Mouse (Mus musculus): Measurements from ENCODE around the gene Mcur1. TPM values are rescaled to one million over a fixed set of nuclear protein-coding genes. Genes with fewer than 3 reads are reported as not detected.

Mcur1 gene
- polyA plus RNA-seq, 1 experiment from 2014 or later: 14.9 TPM

- 0 out of 2 replicates have a peak, but pooled peaks cover 3% of the 10 kb centered on the region for H3K27me3 ChIP-seq (ENCODE audit: control insufficient read depth, insufficient read depth, low read length)
- H3K9me3 ChIP-seq (replicated peaks; ENCODE audit: control insufficient read depth, low read length): no peaks in the 10 kb centered on the region
- peak overlapping the region; percentile 70; the same call in 1 of the 2 replicates for H3K27ac ChIP-seq (replicated peaks; ENCODE audit: low read depth, low read length)
- WGBS: 8% methylated on average over 18 of the region's 18 CpGs
- H3K36me3 ChIP-seq (replicated peaks; ENCODE audit: control insufficient read depth, insufficient read depth, low read depth, low read length): no peaks in the 10 kb centered on the region
- H3K4me2 ChIP-seq (ENCODE audit: low read depth, low read length): peak overlapping the region; percentile 68
- peak overlapping the region; percentile 45 for H3K4me3 ChIP-seq (ENCODE audit: low read depth, low read length)
- peak overlapping the region; percentile 82 for H3K9ac ChIP-seq (replicated peaks; ENCODE audit: low read length)
- DNase-seq (ENCODE audit: low spot score) (peak; percentile 41), ATAC-seq (replicated peaks; ENCODE audit: insufficient number of reproducible peaks, low FRiP score, low TSS enrichment, low read depth) (no peak)
- no peaks in the 10 kb centered on the region for H3K4me1 ChIP-seq (ENCODE audit: control insufficient read depth, insufficient read depth, low read length)
These were observed 744 bp upstream of the Mcur1 start for GRCm38 (mm10) chr13:43560458-43561411.

GRCm38 (mm10) chr13:43558959-43559358 is 1.0 kb downstream of the Mcur1 start:
- DNase-seq (ENCODE audit: low spot score) (no peak), ATAC-seq (replicated peaks; ENCODE audit: insufficient number of reproducible peaks, low FRiP score, low TSS enrichment, low read depth) (no peak)
- no peak overlapping the region for H3K27ac ChIP-seq (replicated peaks; ENCODE audit: low read depth, low read length)
- no peak overlapping the region for H3K9ac ChIP-seq (replicated peaks; ENCODE audit: low read length)
- H3K27me3 ChIP-seq (ENCODE audit: control insufficient read depth, insufficient read depth, low read length): 0 out of 2 replicates have a peak, but pooled peaks cover 3% of the 10 kb centered on the region
- WGBS: 35% methylated on average over 6 of the region's 6 CpGs
- H3K4me1 ChIP-seq (ENCODE audit: control insufficient read depth, insufficient read depth, low read length): no peaks in the 10 kb centered on the region
- H3K9me3 ChIP-seq (replicated peaks; ENCODE audit: control insufficient read depth, low read length): no peaks in the 10 kb centered on the region
- peak overlapping the region; percentile 68 for H3K4me2 ChIP-seq (ENCODE audit: low read depth, low read length)
- H3K4me3 ChIP-seq (ENCODE audit: low read depth, low read length): peak overlapping the region; percentile 45
- no peaks in the 10 kb centered on the region for H3K36me3 ChIP-seq (replicated peaks; ENCODE audit: control insufficient read depth, insufficient read depth, low read depth, low read length)

DNA sequence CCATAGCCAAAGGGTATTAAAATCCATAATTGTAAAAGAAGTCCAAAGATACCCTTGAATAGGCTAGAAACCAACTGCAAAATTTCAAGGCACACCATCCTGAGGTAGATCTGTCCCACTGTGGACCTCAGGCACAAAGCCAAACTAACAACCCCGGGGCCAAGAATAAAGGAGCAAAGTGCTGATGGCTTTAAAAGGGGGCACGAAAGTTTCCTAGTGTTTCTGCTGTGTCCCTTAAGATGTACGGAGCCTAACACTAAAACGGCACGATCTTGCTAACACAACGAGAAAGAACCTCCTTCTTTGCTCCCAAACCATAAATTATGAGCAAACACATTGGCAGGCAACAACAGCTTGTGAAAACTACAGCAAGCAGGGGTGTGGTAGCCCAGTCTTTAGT is 1.6 kb downstream of the Mcur1 start:
- no peaks in the 10 kb centered on the region for H3K4me1 ChIP-seq (ENCODE audit: control insufficient read depth, insufficient read depth, low read length)
- 0 out of 2 replicates have a peak, but pooled peaks cover 3% of the 10 kb centered on the region for H3K27me3 ChIP-seq (ENCODE audit: control insufficient read depth, insufficient read depth, low read length)
- ATAC-seq (replicated peaks; ENCODE audit: insufficient number of reproducible peaks, low FRiP score, low TSS enrichment, low read depth): no peak
- no peaks in the 10 kb centered on the region for H3K36me3 ChIP-seq (replicated peaks; ENCODE audit: control insufficient read depth, insufficient read depth, low read depth, low read length)
- WGBS: 83% methylated on average over 6 of the region's 6 CpGs
- no peak overlapping the region; the same call in 1 of the 2 replicates for H3K4me2 ChIP-seq (ENCODE audit: low read depth, low read length)
- no peak overlapping the region for H3K9ac ChIP-seq (replicated peaks; ENCODE audit: low read length)
- DNase-seq (ENCODE audit: low spot score): no peak
- no peak overlapping the region for H3K27ac ChIP-seq (replicated peaks; ENCODE audit: low read depth, low read length)
- no peak overlapping the region for H3K4me3 ChIP-seq (ENCODE audit: low read depth, low read length)
- H3K9me3 ChIP-seq (replicated peaks; ENCODE audit: control insufficient read depth, low read length): no peaks in the 10 kb centered on the region

DNA sequence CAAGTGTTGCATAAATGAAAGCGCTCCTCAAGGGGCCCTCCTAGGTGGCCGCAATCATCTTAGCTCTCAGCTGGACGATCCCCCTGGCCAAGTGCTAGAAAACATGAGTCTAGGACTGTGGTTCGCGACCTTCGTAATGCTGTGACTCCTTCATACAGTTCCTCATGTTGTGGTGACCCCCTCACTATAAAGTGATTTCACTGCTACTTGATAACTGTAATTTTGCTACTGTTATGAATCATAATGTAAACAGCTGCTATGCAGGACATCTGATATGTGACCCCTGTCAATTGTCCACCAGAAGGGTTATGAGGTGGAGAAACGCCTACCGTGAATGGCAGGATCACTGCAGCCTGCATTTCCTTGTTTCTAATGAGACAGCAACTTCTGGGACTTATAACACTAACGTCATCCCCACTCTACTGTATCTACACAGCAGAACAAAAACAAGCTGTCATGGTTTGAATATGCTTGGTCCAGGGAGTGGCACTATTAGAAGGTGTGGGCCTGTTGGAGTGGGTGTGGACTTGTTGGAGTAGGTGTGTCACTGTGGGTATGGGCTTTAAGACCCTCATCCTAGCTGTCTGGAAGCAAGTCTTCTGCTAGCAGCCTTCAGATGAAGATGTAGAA is 3.0 kb downstream of the Mcur1 start:
- Histone ChIP-seq H3K27me3 (ENCODE audit: control insufficient read depth, insufficient read depth, low read length) (0 out of 2 replicates have a peak, but pooled peaks cover 3% of the 10 kb centered on the region), H3K4me1 (ENCODE audit: control insufficient read depth, insufficient read depth, low read length) (no peaks in the 10 kb centered on the region), H3K9me3 (replicated peaks; ENCODE audit: control insufficient read depth, low read length) (no peaks in the 10 kb centered on the region), H3K4me2 (ENCODE audit: low read depth, low read length) (no peak overlapping the region), H3K9ac (replicated peaks; ENCODE audit: low read length) (no peak overlapping the region), H3K27ac (replicated peaks; ENCODE audit: low read depth, low read length) (no peak overlapping the region), H3K4me3 (ENCODE audit: low read depth, low read length) (no peak overlapping the region), H3K36me3 (replicated peaks; ENCODE audit: control insufficient read depth, insufficient read depth, low read depth, low read length) (no peaks in the 10 kb centered on the region)
- 89% methylated on average over 9 of the region's 9 CpGs for WGBS
- ATAC-seq (replicated peaks; ENCODE audit: insufficient number of reproducible peaks, low FRiP score, low TSS enrichment, low read depth): no peak
- DNase-seq (ENCODE audit: low spot score): no peak

DNA sequence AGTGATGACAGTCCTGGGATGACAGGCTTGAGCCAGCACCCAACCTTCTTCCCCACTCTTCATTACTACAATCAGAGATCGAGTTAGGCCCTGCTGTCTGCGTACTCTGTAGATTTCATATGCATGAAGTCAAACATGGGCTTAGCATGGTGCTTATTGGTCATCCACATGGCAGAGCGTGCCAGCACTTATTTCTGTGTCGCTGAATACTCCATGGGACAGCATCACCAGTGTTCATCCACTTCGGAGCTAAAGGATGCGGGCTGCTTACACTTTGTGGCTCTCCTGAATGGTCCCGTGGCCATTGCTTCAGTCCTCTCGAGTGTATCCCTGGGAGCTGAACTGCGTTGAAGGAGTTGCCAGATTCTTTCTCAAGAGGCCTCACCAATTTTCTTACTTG is 4.7 kb downstream of the Mcur1 start:
- H3K9ac ChIP-seq (replicated peaks; ENCODE audit: low read length): no peak overlapping the region
- H3K4me3 ChIP-seq (ENCODE audit: low read depth, low read length): no peak overlapping the region
- DNase-seq (ENCODE audit: low spot score): no peak
- H3K4me1 ChIP-seq (ENCODE audit: control insufficient read depth, insufficient read depth, low read length): no peaks in the 10 kb centered on the region
- no peaks in the 10 kb centered on the region for H3K9me3 ChIP-seq (replicated peaks; ENCODE audit: control insufficient read depth, low read length)
- H3K36me3 ChIP-seq (replicated peaks; ENCODE audit: control insufficient read depth, insufficient read depth, low read depth, low read length): no peaks in the 10 kb centered on the region
- H3K27ac ChIP-seq (replicated peaks; ENCODE audit: low read depth, low read length): no peak overlapping the region
- H3K27me3 ChIP-seq (ENCODE audit: control insufficient read depth, insufficient read depth, low read length): 0 out of 2 replicates have a peak, but pooled peaks cover 3% of the 10 kb centered on the region
- ATAC-seq (replicated peaks; ENCODE audit: insufficient number of reproducible peaks, low FRiP score, low TSS enrichment, low read depth): no peak
- H3K4me2 ChIP-seq (ENCODE audit: low read depth, low read length): no peak overlapping the region
- WGBS: 89% methylated on average over 9 of the region's 9 CpGs

DNA sequence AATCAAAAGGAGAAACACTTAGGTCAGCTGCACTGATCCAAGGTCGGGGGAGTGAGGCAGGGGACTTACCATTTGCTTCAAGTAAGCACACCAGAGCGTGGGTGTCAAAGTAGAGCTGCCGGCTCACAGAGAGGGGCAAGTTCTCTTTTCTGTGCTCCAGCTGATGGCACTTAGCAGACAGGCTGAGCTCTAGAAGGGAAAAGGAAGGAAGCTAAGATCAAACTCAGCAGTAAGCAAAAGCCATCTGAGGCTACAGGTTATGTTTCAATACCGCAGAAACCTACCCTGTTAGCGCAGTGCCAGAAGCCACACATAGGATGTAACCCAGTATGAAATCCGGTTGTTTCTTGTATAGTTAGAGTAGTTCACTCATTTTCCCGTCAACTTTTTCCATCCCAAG is 5.2 kb downstream of the Mcur1 start:
- DNase-seq (ENCODE audit: low spot score) (no peak), ATAC-seq (replicated peaks; ENCODE audit: insufficient number of reproducible peaks, low FRiP score, low TSS enrichment, low read depth) (no peak)
- H3K4me1 ChIP-seq (ENCODE audit: control insufficient read depth, insufficient read depth, low read length): no peaks in the 10 kb centered on the region
- no peaks in the 10 kb centered on the region for H3K36me3 ChIP-seq (replicated peaks; ENCODE audit: control insufficient read depth, insufficient read depth, low read depth, low read length)
- H3K9ac ChIP-seq (replicated peaks; ENCODE audit: low read length): no peak overlapping the region
- 88% methylated on average over 7 of the region's 7 CpGs for WGBS
- H3K27me3 ChIP-seq (ENCODE audit: control insufficient read depth, insufficient read depth, low read length): 0 out of 2 replicates have a peak, but pooled peaks cover 3% of the 10 kb centered on the region
- H3K4me2 ChIP-seq (ENCODE audit: low read depth, low read length): no peak overlapping the region
- H3K9me3 ChIP-seq (replicated peaks; ENCODE audit: control insufficient read depth, low read length): no peaks in the 10 kb centered on the region
- H3K4me3 ChIP-seq (ENCODE audit: low read depth, low read length): no peak overlapping the region
- no peak overlapping the region for H3K27ac ChIP-seq (replicated peaks; ENCODE audit: low read depth, low read length)

DNA sequence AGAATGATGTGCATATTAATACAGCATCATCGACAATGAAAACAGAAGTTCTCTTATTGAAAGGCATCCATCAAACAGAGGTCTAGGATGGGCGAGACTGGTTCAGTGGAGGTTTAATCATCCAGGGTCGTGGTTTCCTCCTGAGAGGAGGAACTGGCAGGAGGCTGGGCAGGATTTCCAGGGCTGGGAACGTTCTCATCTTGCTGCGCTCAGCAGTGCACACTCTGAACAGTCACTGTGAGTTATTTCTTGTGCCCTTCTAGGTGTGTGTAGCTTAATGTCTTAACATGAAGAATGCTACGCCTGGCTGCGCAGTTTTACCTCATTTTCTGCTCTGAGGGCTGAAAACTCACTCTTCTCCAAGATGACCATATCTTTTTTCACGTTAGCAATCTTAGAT is 9.3 kb downstream of the Mcur1 start:
- Histone ChIP-seq H3K36me3 (replicated peaks; ENCODE audit: control insufficient read depth, insufficient read depth, low read depth, low read length) (no peaks in the 10 kb centered on the region), H3K27ac (replicated peaks; ENCODE audit: low read depth, low read length) (no peak overlapping the region)
- WGBS: 92% methylated on average over 8 of the region's 8 CpGs

DNA sequence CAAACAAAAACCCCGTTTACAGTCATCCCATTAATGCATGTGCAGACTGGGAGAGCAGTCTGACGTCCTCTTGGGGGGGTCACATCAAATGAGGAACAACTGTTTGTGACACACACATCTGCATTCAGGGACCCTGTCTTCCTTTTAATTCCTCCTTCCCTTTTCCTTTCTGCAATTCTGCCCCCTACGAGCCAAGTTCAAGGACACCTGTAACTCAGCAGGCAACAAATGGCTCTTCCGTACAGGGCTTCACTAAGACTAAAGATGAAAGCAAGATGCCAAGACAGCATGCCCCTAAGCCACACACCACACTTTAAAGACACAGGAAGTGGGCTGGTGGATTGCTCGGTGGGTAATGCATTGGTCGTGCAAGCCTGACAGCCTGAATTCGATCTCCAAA is 10.1 kb downstream of the Mcur1 start:
- WGBS: 86% methylated on average over 7 of the region's 7 CpGs
- Histone ChIP-seq H3K36me3 (replicated peaks; ENCODE audit: control insufficient read depth, insufficient read depth, low read depth, low read length) (no peaks in the 10 kb centered on the region), H3K4me3 (ENCODE audit: low read depth, low read length) (no peak overlapping the region), H3K9me3 (replicated peaks; ENCODE audit: control insufficient read depth, low read length) (no peaks in the 10 kb centered on the region), H3K4me1 (ENCODE audit: control insufficient read depth, insufficient read depth, low read length) (no peaks in the 10 kb centered on the region), H3K9ac (replicated peaks; ENCODE audit: low read length) (no peak overlapping the region), H3K27ac (replicated peaks; ENCODE audit: low read depth, low read length) (no peak overlapping the region), H3K27me3 (ENCODE audit: control insufficient read depth, insufficient read depth, low read length) (no peaks in the 10 kb centered on the region), H3K4me2 (ENCODE audit: low read depth, low read length) (no peak overlapping the region)
- DNase-seq (ENCODE audit: low spot score) (no peak), ATAC-seq (replicated peaks; ENCODE audit: insufficient number of reproducible peaks, low FRiP score, low TSS enrichment, low read depth) (no peak)

More for the DNA sequence above, 9.3 kb downstream of the Mcur1 start:
- H3K9me3 ChIP-seq (replicated peaks; ENCODE audit: control insufficient read depth, low read length): no peaks in the 10 kb centered on the region
- H3K4me3 ChIP-seq (ENCODE audit: low read depth, low read length): no peak overlapping the region
- no peak overlapping the region for H3K4me2 ChIP-seq (ENCODE audit: low read depth, low read length)
- no peak overlapping the region for H3K9ac ChIP-seq (replicated peaks; ENCODE audit: low read length)
- no peak for DNase-seq (ENCODE audit: low spot score)
- H3K27me3 ChIP-seq (ENCODE audit: control insufficient read depth, insufficient read depth, low read length): no peaks in the 10 kb centered on the region
- ATAC-seq (replicated peaks; ENCODE audit: insufficient number of reproducible peaks, low FRiP score, low TSS enrichment, low read depth): no peak
- no peaks in the 10 kb centered on the region for H3K4me1 ChIP-seq (ENCODE audit: control insufficient read depth, insufficient read depth, low read length)

All from embryonic facial prominence, embryonic 11.5 days (tissue).